Mouse (Mus musculus): Measurements from ENCODE around the gene Slc12a8. TPM values are rescaled to one million over a fixed set of nuclear protein-coding genes. Genes with fewer than 3 reads are reported as not detected.

The Slc12a8 gene
- total RNA-seq, 2 experiments from 2014 or later: 0.28 TPM; not detected in 1

- no peak for DNase-seq
Measured at GRCm38 (mm10) chr16:33675151-33675847, 158.2 kb downstream of the Slc12a8 start.

- no peak for DNase-seq
Measured at GRCm38 (mm10) chr16:33675848-33676184, 158.7 kb downstream of the Slc12a8 start.

- DNase-seq: peak; percentile 54
Measured at GRCm38 (mm10) chr16:33676347-33677312, 159.5 kb downstream of the Slc12a8 start.

- no peak for DNase-seq
Measured at GRCm38 (mm10) chr16:33677313-33677690, 160.2 kb downstream of the Slc12a8 start.

- peak; percentile 74 for DNase-seq
Measured at GRCm38 (mm10) chr16:33677901-33678300, 160.8 kb downstream of the Slc12a8 start.

GRCm38 (mm10) chr16:33680271-33680670 is 163.1 kb downstream of the Slc12a8 start:
- no peak for DNase-seq

GRCm38 (mm10) chr16:33680816-33681215 is 163.7 kb downstream of the Slc12a8 start:
- DNase-seq: peak; percentile 46

GRCm38 (mm10) chr16:33681661-33682060 is 164.5 kb downstream of the Slc12a8 start:
- DNase-seq: no peak

- no peak for DNase-seq
Measured at GRCm38 (mm10) chr16:33682651-33683050, 165.5 kb downstream of the Slc12a8 start.

GRCm38 (mm10) chr16:33683206-33684161 is 166.4 kb downstream of the Slc12a8 start:
- peak; percentile 50 for DNase-seq

- DNase-seq: peak; percentile 88
Measured at GRCm38 (mm10) chr16:33684162-33684702, 167.1 kb downstream of the Slc12a8 start, which contains the start of gene Heg1. TSS of gene Heg1 (plus strand) at chr16:33684370.

GRCm38 (mm10) chr16:33684703-33685701 is 167.9 kb downstream of the Slc12a8 start:
- no peak for DNase-seq

GRCm38 (mm10) chr16:33686056-33686455 is 168.9 kb downstream of the Slc12a8 start:
- no peak for DNase-seq

GRCm38 (mm10) chr16:33687724-33688123 is 170.6 kb downstream of the Slc12a8 start:
- DNase-seq: no peak

- DNase-seq: no peak
Measured at GRCm38 (mm10) chr16:33690975-33691747, 174.0 kb downstream of the Slc12a8 start.

GRCm38 (mm10) chr16:33693553-33693952 is 176.4 kb downstream of the Slc12a8 start:
- no peak for DNase-seq

- peak; percentile 49 for DNase-seq
Measured at GRCm38 (mm10) chr16:33696811-33697575, 179.9 kb downstream of the Slc12a8 start.

- DNase-seq: no peak
Measured at GRCm38 (mm10) chr16:33697576-33698276, 180.6 kb downstream of the Slc12a8 start.

All from gastrocnemius, postnatal 25 days (tissue).